Mouse (Mus musculus): ENCODE data around the gene Svop. TPM values are rescaled to one million over a fixed set of nuclear protein-coding genes. Genes with fewer than 3 reads are reported as not detected.

Svop gene
- polyA plus RNA-seq, 1 experiment from 2014 or later, result 47.6 TPM

- WGBS, result 81% methylated on average over 12 of the region's 12 CpGs
- no peaks in the 10 kb centered on the region for H3K27me3 ChIP-seq
- H3K36me3 ChIP-seq, result no peaks in the 10 kb centered on the region
- H3K4me3 ChIP-seq, result no peak overlapping the region
- no peak for ATAC-seq (ENCODE audit: low FRiP score, low read depth)
- H3K9me3 ChIP-seq, result no peaks in the 10 kb centered on the region
- no peak overlapping the region for H3K27ac ChIP-seq (replicated peaks)
- no peak overlapping the region for H3K4me2 ChIP-seq (replicated peaks)
- H3K4me1 ChIP-seq, result no peaks in the 10 kb centered on the region
- H3K9ac ChIP-seq (replicated peaks), result no peak overlapping the region
Observed at GRCm38 (mm10) chr5:114007753-114008453, 83.5 kb downstream of the Svop start.

DNA sequence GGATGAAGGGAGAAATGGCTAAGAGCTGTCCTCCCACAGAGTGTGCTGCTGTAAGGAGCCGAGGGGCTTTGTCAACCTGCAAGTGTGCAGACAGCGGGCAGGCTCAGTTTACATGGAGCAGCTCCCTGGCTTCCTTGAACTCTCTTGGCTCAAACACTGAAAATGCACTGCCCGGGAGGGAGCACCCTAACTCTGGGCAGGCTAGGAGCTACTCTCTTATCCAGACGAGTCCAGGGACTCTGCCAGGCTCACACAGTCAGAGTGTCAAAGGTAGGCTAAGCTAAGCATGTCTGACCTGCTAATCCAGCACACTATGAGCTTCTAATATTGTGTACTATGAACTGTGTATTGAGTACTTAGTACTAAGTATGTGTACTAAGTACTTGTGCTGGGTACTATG lies 84.4 kb downstream of the Svop start:
- Histone ChIP-seq H3K4me2 (replicated peaks) (no peak overlapping the region), H3K4me1 (no peaks in the 10 kb centered on the region), H3K9ac (replicated peaks) (no peak overlapping the region), H3K4me3 (no peak overlapping the region), H3K9me3 (no peaks in the 10 kb centered on the region), H3K36me3 (no peaks in the 10 kb centered on the region), H3K27ac (replicated peaks) (no peak overlapping the region), H3K27me3 (no peaks in the 10 kb centered on the region)
- 82% methylated on average over 4 of the region's 4 CpGs for WGBS
- no peak for ATAC-seq (ENCODE audit: low FRiP score, low read depth)

DNA sequence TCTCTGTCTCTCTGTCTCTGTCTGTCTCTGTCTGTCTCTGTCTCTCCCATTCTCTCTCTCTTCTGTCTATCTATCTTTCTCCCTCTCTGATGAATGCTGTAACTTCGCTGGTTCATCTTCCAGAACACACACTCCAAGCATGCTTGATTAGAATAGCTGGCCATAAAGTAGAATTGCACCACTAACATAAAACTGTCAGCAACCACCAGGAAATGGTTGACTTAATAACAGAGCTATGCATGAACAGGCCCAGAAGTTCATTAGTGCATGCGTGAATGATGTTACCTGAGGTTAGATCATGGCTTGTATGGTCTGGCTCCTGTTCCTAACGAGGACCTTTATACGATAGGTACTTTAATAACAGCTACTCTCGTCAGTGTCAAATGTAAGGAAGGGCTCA lies 86.3 kb downstream of the Svop start:
- Histone ChIP-seq H3K27ac (replicated peaks) (no peak overlapping the region), H3K4me2 (replicated peaks) (no peak overlapping the region), H3K36me3 (no peaks in the 10 kb centered on the region), H3K4me3 (no peak overlapping the region), H3K4me1 (no peaks in the 10 kb centered on the region), H3K9me3 (no peaks in the 10 kb centered on the region), H3K9ac (replicated peaks) (no peak overlapping the region), H3K27me3 (no peaks in the 10 kb centered on the region)
- ATAC-seq (ENCODE audit: low FRiP score, low read depth), result no peak
- WGBS, result 84% methylated on average over 5 of the region's 5 CpGs

- Histone ChIP-seq H3K9me3 (no peaks in the 10 kb centered on the region), H3K27me3 (no peaks in the 10 kb centered on the region), H3K4me3 (no peak overlapping the region), H3K36me3 (no peaks in the 10 kb centered on the region), H3K27ac (replicated peaks) (no peak overlapping the region), H3K4me1 (no peaks in the 10 kb centered on the region), H3K9ac (replicated peaks) (no peak overlapping the region), H3K4me2 (replicated peaks) (no peak overlapping the region)
- no peak for ATAC-seq (ENCODE audit: low FRiP score, low read depth)
- 83% methylated on average over 11 of the region's 11 CpGs for WGBS
Observed at GRCm38 (mm10) chr5:114004573-114004972, 86.8 kb downstream of the Svop start.

DNA sequence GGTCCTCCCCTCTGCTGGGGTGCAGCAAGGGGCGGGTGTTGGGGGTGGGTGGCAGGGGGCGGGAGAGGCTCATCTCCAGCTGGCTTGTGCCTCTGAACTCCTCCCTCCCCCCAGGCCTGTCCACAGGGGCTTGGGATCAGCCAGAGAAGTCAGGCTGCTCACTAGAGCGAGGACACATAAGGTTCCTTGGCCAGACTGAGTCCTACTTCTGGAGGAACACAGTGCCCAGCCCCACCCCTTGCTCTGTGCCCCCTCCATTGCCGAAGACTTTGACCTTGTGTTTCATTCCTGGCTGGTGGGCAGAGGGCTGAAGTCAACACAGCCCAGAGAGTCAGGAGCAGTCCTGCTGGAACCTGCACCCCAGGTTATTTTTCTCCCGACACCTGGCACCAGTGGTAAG lies 87.8 kb downstream of the Svop start, which contains the start of gene Dao:
TSS of gene Dao (plus strand) at position 162 of the 400 bp plus-strand sequence.
- Histone ChIP-seq H3K9ac (replicated peaks) (no peak within 1 kb of the TSS), H3K4me2 (replicated peaks) (no peak within 1 kb of the TSS), H3K4me1 (no peaks in the 10 kb centered on the region), H3K27me3 (no peaks in the 10 kb centered on the region), H3K4me3 (no peak within 1 kb of the TSS), H3K9me3 (no peaks in the 10 kb centered on the region), H3K27ac (replicated peaks) (no peak within 1 kb of the TSS), H3K36me3 (no peaks in the 10 kb centered on the region)
- 48% methylated on average over 5 of the region's 5 CpGs for WGBS
- no peak for ATAC-seq (ENCODE audit: low FRiP score, low read depth)

DNA sequence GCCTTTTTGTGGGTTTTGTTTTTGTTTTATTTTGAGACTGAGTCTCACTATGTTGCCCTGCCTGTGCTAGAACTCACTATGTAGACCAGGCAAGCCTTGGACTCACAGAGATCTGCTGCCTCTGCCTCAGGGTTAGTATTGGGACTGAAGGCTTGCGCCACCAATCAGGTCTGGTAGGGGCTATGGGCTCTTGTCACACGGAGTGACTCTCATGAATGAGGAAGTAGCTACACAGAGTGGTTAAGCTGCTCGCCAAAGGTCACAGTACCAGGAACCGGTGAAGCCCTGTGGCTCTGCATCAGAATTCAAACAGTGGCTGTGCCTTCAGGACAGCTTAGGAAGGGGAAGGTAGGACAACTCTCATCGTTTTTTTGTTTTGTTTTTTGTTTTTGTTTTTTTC lies 92.0 kb downstream of the Svop start:
- Histone ChIP-seq H3K4me2 (replicated peaks) (no peak overlapping the region), H3K9ac (replicated peaks) (no peak overlapping the region), H3K4me1 (peaks cover 2% of the 10 kb centered on the region), H3K36me3 (no peaks in the 10 kb centered on the region), H3K4me3 (no peak overlapping the region), H3K9me3 (no peaks in the 10 kb centered on the region), H3K27me3 (no peaks in the 10 kb centered on the region), H3K27ac (replicated peaks) (no peak overlapping the region)
- 72% methylated on average over 5 of the region's 5 CpGs for WGBS
- ATAC-seq (ENCODE audit: low FRiP score, low read depth), result no peak

GRCm38 (mm10) chr5:113996458-113996857 lies 94.9 kb downstream of the Svop start:
- 57% methylated on average over 2 of the region's 2 CpGs for WGBS
- Histone ChIP-seq H3K36me3 (no peaks in the 10 kb centered on the region), H3K9ac (replicated peaks) (no peak overlapping the region), H3K4me1 (peaks cover 19% of the 10 kb centered on the region), H3K27ac (replicated peaks) (no peak overlapping the region), H3K4me2 (replicated peaks) (no peak overlapping the region), H3K9me3 (no peaks in the 10 kb centered on the region), H3K4me3 (no peak overlapping the region), H3K27me3 (no peaks in the 10 kb centered on the region)
- no peak for ATAC-seq (ENCODE audit: low FRiP score, low read depth)

DNA sequence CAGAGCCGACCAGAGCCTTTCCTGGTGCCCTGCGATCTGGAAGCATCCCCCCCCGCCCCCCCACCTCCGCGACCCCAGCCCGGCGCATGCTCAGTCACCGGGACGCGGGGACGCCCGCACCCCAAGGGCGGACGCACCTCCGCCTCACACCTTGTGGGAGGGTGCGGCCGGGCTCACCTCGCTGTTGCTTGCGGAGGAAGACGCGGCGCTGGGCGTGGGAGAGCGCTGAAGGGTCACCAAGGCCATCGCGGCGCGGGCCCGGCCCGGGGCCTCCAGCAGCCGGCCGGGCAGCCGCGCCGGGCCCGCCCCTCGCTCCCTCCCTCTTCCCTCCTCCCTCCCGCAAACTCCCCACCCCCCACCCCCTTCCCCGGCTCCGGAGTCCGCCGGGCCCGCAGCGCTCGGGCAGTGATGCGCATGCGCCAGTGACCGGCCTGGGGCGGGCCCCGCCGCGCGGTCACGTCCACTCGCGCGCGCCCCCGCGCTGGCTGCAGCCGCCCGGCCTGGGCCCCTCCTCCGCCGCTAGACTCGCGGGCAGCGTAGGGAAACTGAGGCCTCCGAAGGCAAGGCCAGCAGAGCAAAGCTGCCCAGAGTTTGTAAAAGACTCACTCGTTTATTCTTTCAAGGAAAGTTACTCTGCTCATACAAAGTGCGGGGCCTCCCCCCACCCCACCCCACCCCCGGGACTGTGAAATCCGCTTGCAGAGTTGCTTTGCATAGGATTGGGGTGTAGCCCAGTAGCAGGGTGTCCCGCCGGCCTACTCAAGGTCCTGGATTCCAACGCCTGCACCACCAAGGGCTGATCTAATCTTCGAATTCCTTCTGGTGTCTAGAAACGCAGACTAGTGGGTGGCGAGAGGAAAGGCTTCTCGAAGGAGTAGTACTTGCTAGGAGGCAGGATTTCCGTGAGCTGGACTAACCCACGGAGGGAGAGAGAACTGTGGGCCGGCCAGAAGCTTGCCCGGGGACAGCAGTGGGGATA lies 97.6 kb downstream of the Svop start, which contains the start of gene Ssh1:
TSS of gene Ssh1 (minus strand) at position 408 of the 979 bp plus-strand sequence.
- Histone ChIP-seq H3K4me2 (replicated peaks) (peak within 1 kb of the TSS; percentile 88), H3K4me1 (peaks cover 28% of the 10 kb centered on the region), H3K9ac (replicated peaks) (peak within 1 kb of the TSS; percentile 88), H3K27me3 (no peaks in the 10 kb centered on the region), H3K27ac (replicated peaks) (peak within 1 kb of the TSS; percentile 89), H3K36me3 (peaks cover 8% of the 10 kb centered on the region), H3K9me3 (no peaks in the 10 kb centered on the region), H3K4me3 (peak within 1 kb of the TSS; percentile 77)
- WGBS, result 1% methylated on average over 59 of the region's 83 CpGs
- ATAC-seq (ENCODE audit: low FRiP score, low read depth), result peak; percentile 86

DNA sequence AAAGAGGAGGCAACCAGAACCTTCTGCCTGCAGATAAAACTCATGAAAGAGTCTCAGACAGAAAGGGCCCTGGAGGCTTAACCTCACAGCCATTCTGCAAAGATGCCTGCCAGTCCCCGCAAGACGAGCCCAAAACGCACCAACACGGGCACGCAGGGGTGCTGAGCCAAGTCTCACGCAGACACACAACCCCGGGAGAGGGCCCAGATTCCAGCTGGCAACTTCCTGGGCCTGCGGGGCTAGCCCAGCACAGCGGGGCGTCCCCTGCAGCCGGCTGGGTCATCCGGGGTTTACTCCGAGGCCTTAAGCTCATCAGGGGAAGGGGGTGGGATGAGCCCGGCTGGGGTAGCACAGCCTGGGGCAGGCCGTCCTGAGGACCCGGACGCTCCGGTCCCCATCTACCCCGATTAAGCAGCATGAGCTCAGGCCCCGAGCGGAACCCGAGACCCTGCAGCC lies 98.3 kb downstream of the Svop start:
- WGBS, result 0% methylated on average over 20 of the region's 22 CpGs
- Histone ChIP-seq H3K36me3 (peaks cover 8% of the 10 kb centered on the region), H3K9me3 (no peaks in the 10 kb centered on the region), H3K4me2 (replicated peaks) (peak overlapping the region; percentile 88), H3K4me3 (peak overlapping the region; percentile 77), H3K4me1 (peaks cover 28% of the 10 kb centered on the region), H3K27me3 (no peaks in the 10 kb centered on the region), H3K27ac (replicated peaks) (peak overlapping the region; percentile 89), H3K9ac (replicated peaks) (peak overlapping the region; percentile 88)
- ATAC-seq (ENCODE audit: low FRiP score, low read depth), result peak; percentile 77; the same call in 1 of the 2 replicates

DNA sequence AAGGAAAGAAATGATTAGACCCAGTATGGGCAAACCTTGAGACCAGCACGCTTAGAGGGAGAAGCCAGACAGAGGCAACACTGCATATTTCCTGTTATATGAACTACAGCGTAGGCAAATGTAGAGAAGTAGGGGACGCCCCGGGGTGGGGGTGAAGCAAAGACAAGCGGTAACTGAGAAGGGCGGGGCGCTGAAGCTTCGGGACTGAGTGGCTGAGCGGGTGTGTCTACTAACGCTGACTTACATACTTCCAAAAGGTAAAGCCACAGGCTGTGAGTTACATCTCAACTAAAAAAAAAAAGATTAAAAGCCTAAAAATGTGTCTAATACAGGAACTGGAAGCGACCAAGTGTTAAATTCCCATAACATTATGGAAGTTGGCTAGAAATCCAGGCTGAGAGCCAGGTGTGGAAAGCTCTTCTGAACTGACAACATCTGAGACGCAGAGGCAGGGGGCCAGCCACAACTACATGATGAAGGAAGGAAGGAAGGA lies 99.0 kb downstream of the Svop start:
- H3K4me3 ChIP-seq, result peak overlapping the region; percentile 77
- ATAC-seq (ENCODE audit: low FRiP score, low read depth), result no peak
- peak overlapping the region; percentile 88 for H3K4me2 ChIP-seq (replicated peaks)
- H3K4me1 ChIP-seq, result peaks cover 28% of the 10 kb centered on the region
- H3K36me3 ChIP-seq, result peaks cover 12% of the 10 kb centered on the region
- H3K27ac ChIP-seq (replicated peaks), result peak overlapping the region; percentile 89
- 46% methylated on average over 12 of the region's 12 CpGs for WGBS
- H3K9ac ChIP-seq (replicated peaks), result peak overlapping the region; percentile 88
- H3K9me3 ChIP-seq, result no peaks in the 10 kb centered on the region
- H3K27me3 ChIP-seq, result no peaks in the 10 kb centered on the region

DNA sequence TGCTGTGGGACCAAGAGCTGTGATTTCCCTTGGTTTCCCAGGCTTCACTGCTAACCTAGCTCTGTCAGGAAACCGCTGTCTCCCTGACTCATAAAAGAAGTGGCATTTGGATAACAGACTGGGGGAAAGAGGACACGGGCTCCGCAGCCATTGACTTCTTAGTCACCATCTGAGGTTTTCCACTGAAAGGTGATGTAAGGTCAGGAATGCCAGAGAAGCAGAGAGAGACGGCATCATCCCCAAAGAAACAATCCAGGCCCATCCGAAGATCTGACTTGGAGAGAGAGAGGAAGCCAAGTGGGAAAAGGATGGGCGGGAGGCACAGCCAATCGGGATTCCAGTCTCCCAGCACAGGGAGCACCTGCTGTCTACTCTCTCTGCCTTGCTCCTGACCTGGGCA lies 100.2 kb downstream of the Svop start:
- Histone ChIP-seq H3K27ac (replicated peaks) (no peak overlapping the region), H3K4me2 (replicated peaks) (0 out of 2 replicates have a peak overlapping the region, but pooled peaks have one; percentile 1), H3K4me3 (no peak overlapping the region), H3K9ac (replicated peaks) (0 out of 2 replicates have a peak overlapping the region, but pooled peaks have one; percentile 8), H3K9me3 (no peaks in the 10 kb centered on the region), H3K4me1 (peaks cover 35% of the 10 kb centered on the region), H3K36me3 (peaks cover 20% of the 10 kb centered on the region), H3K27me3 (no peaks in the 10 kb centered on the region)
- ATAC-seq (ENCODE audit: low FRiP score, low read depth), result no peak
- 76% methylated on average over 7 of the region's 7 CpGs for WGBS

DNA sequence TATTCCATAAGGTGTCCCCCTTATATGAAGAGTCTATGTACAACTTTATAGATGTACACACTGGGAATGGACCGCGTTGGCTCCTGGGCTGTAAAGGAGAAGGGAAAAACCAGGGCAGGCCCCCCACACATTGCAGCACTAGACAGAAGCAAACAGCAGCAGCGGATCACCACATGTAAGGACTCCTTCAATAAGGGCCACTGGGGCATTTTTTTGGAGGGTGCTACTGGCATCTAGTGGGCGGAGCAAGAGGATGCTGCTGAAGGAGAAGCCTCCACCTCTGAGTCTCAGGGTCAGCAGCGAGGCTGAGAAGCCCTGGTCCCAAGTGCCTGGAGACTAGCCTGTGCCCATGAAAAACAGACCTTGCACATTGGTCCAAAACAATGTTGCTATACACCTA lies 100.8 kb downstream of the Svop start:
- Histone ChIP-seq H3K36me3 (peaks cover 20% of the 10 kb centered on the region), H3K9me3 (no peaks in the 10 kb centered on the region), H3K9ac (replicated peaks) (no peak overlapping the region), H3K4me2 (replicated peaks) (no peak overlapping the region), H3K4me1 (peaks cover 38% of the 10 kb centered on the region), H3K27ac (replicated peaks) (no peak overlapping the region), H3K4me3 (no peak overlapping the region), H3K27me3 (no peaks in the 10 kb centered on the region)
- no peak for ATAC-seq (ENCODE audit: low FRiP score, low read depth)
- 83% methylated on average over 5 of the region's 5 CpGs for WGBS
